In genomic region chr14:54516710-54517310, GRCm38 (mm10) we compare ENCODE assay signal across 7 mouse cellular contexts. TPM values are rescaled to one million over a fixed set of nuclear protein-coding genes. Genes with fewer than 3 reads are reported as not detected.
DNase-seq lines count a peak whose midpoint lies in the region; ATAC-seq lines count a peak whose summit lies in the region.

No protein-coding gene starts in this region.

- peak overlapping the region; percentile 83 for H3K9ac ChIP-seq in lung, embryonic 16.5 days (ENCODE audit: low read length)
- peak overlapping the region; percentile 78 for H3K9ac ChIP-seq in limb, embryonic 12.5 days (replicated peaks)
- peak overlapping the region; percentile 48 for H3K9ac ChIP-seq in stomach, embryonic 14.5 days (replicated peaks; ENCODE audit: low read depth, low read length)

- H3K9me3 ChIP-seq in lung, embryonic 16.5 days (ENCODE audit: control insufficient read depth, low read length): peaks cover 7% of the 10 kb centered on the region
- peaks cover 12% of the 10 kb centered on the region for H3K9me3 ChIP-seq in forebrain, embryonic 10.5 days
- H3K9me3 ChIP-seq in limb, embryonic 12.5 days: 0 out of 2 replicates have a peak, but pooled peaks cover 9% of the 10 kb centered on the region
- H3K9me3 ChIP-seq in stomach, embryonic 14.5 days (ENCODE audit: control insufficient read depth, low read depth, low read length): 0 out of 2 replicates have a peak, but pooled peaks cover 4% of the 10 kb centered on the region

- H3K4me2 ChIP-seq in lung, embryonic 16.5 days (ENCODE audit: low read depth, low read length): peak overlapping the region; percentile 64
- peak overlapping the region; percentile 77 for H3K4me2 ChIP-seq in limb, embryonic 12.5 days
- H3K4me2 ChIP-seq in stomach, embryonic 14.5 days (replicated peaks; ENCODE audit: low read depth, low read length): peak overlapping the region; percentile 75

- DNase-seq in lung, postnatal 36 days: no peak
- no peak for DNase-seq in forebrain, embryonic 10.5 days (ENCODE audit: extremely low spot score, low spot score)
- no peak for DNase-seq in gastrocnemius, adult 18-20 months (ENCODE audit: low spot score)
- no peak for DNase-seq in adrenal gland, postnatal 14 days

- H3K4me1 ChIP-seq in lung, embryonic 16.5 days (replicated peaks; ENCODE audit: control insufficient read depth, insufficient read depth, low read length): peaks cover 13% of the 10 kb centered on the region
- peaks cover 28% of the 10 kb centered on the region for H3K4me1 ChIP-seq in forebrain, embryonic 10.5 days
- peaks cover 10% of the 10 kb centered on the region for H3K4me1 ChIP-seq in limb, embryonic 12.5 days (replicated peaks)
- peaks cover 14% of the 10 kb centered on the region; the same call in 1 of the 2 replicates for H3K4me1 ChIP-seq in stomach, embryonic 14.5 days (ENCODE audit: control insufficient read depth, insufficient read depth, low read length)

- H3K4me3 ChIP-seq in lung, embryonic 16.5 days (ENCODE audit: low read length): peak overlapping the region; percentile 75
- H3K4me3 ChIP-seq in forebrain, embryonic 10.5 days: peak overlapping the region; percentile 67
- H3K4me3 ChIP-seq in limb, embryonic 12.5 days (replicated peaks): peak overlapping the region; percentile 69
- H3K4me3 ChIP-seq in stomach, embryonic 14.5 days (ENCODE audit: low read depth, low read length): peak overlapping the region; percentile 76

- H3K27ac ChIP-seq in lung, embryonic 16.5 days (ENCODE audit: low read length): peak overlapping the region; percentile 66
- H3K27ac ChIP-seq in forebrain, embryonic 10.5 days: peak overlapping the region; percentile 92
- H3K27ac ChIP-seq in limb, embryonic 12.5 days: peak overlapping the region; percentile 69; the same call in 1 of the 2 replicates
- H3K27ac ChIP-seq in stomach, embryonic 14.5 days (ENCODE audit: low read length): peak overlapping the region; percentile 66

- peak; percentile 50; the same call in 1 of the 2 replicates for ATAC-seq in lung, embryonic 16.5 days (ENCODE audit: low read depth)
- peak; percentile 32; the same call in 1 of the 2 replicates for ATAC-seq in limb, embryonic 12.5 days (ENCODE audit: insufficient number of reproducible peaks, insufficient read depth, low FRiP score, low TSS enrichment, low read depth)
- ATAC-seq in stomach, embryonic 14.5 days (ENCODE audit: insufficient number of reproducible peaks, insufficient read depth, low FRiP score, low read depth): peak; percentile 62

- H3K36me3 ChIP-seq in lung, embryonic 16.5 days (ENCODE audit: control insufficient read depth, insufficient read depth, low read length): peaks cover 32% of the 10 kb centered on the region
- H3K36me3 ChIP-seq in forebrain, embryonic 10.5 days (replicated peaks): peaks cover 42% of the 10 kb centered on the region
- peaks cover 40% of the 10 kb centered on the region for H3K36me3 ChIP-seq in limb, embryonic 12.5 days
- peaks cover 30% of the 10 kb centered on the region for H3K36me3 ChIP-seq in stomach, embryonic 14.5 days (ENCODE audit: control insufficient read depth, insufficient read depth, low read length)

- H3K27me3 ChIP-seq in lung, embryonic 16.5 days (ENCODE audit: control insufficient read depth, insufficient read depth, low read depth, low read length): no peaks in the 10 kb centered on the region
- H3K27me3 ChIP-seq in forebrain, embryonic 10.5 days (ENCODE audit: poor library complexity, severe bottlenecking): no peaks in the 10 kb centered on the region
- H3K27me3 ChIP-seq in limb, embryonic 12.5 days: no peaks in the 10 kb centered on the region
- no peaks in the 10 kb centered on the region for H3K27me3 ChIP-seq in stomach, embryonic 14.5 days (ENCODE audit: control insufficient read depth, insufficient read depth, low read length)

- 3% methylated on average over 17 of the region's 17 CpGs for WGBS in lung, embryonic 16.5 days
- 7% methylated on average over 17 of the region's 17 CpGs for WGBS in forebrain, embryonic 10.5 days
- 5% methylated on average over 17 of the region's 17 CpGs for WGBS in limb, embryonic 12.5 days
- WGBS in stomach, embryonic 14.5 days: 4% methylated on average over 17 of the region's 17 CpGs

RNA-seq across cellular contexts. Expression of gene Prmt5, which starts 0.5 kb away (rescaled TPM):
- 73.5 and 77.6 TPM in 2 replicates for polyA plus RNA-seq in lung, embryonic 16.5 days (2015; fragmentation: Nextera tagmentation; extraction: Ambion mirVana)
- polyA plus RNA-seq in forebrain, embryonic 10.5 days (2016; fragmentation: Nextera tagmentation; extraction: Ambion mirVana): 162 and 164 TPM in 2 replicates
- 105 and 106 TPM in 2 replicates for polyA plus RNA-seq in limb, embryonic 12.5 days (2016; fragmentation: Nextera tagmentation; extraction: Ambion mirVana)
- polyA plus RNA-seq in stomach, embryonic 14.5 days (2014; fragmentation: Nextera tagmentation; extraction: Ambion mirVana): 79.8 and 80.4 TPM in 2 replicates
- total RNA-seq in gastrocnemius, adult 18-20 months (2021): 10 to 100 TPM; 29.6 to 32.1 TPM
- total RNA-seq in adrenal gland, postnatal 14 days (2021): 42.4 and 49.8 TPM in 2 replicates

RNA-seq across cellular contexts. Expression of gene Haus4, which starts 37.6 kb away (rescaled TPM):
- 52.3 and 57.1 TPM in 2 replicates for polyA plus RNA-seq in lung, embryonic 16.5 days (2015; fragmentation: Nextera tagmentation; extraction: Ambion mirVana)
- polyA plus RNA-seq in forebrain, embryonic 10.5 days (2016; fragmentation: Nextera tagmentation; extraction: Ambion mirVana): 59.1 and 65.4 TPM in 2 replicates
- polyA plus RNA-seq in limb, embryonic 12.5 days (2016; fragmentation: Nextera tagmentation; extraction: Ambion mirVana): 54.5 and 58.1 TPM in 2 replicates
- polyA plus RNA-seq in stomach, embryonic 14.5 days (2014; fragmentation: Nextera tagmentation; extraction: Ambion mirVana): 48.2 and 52.5 TPM in 2 replicates
- total RNA-seq in gastrocnemius, adult 18-20 months (2021): 1 to 10 TPM; 2.5 to 3.0 TPM
- 27.6 and 29.3 TPM in 2 replicates for total RNA-seq in adrenal gland, postnatal 14 days (2021)

RNA-seq across cellular contexts. Expression of gene Rem2, which starts 40.9 kb away (rescaled TPM):
- polyA plus RNA-seq in lung, embryonic 16.5 days (2015; fragmentation: Nextera tagmentation; extraction: Ambion mirVana): 19.6 and 22.4 TPM in 2 replicates
- polyA plus RNA-seq in forebrain, embryonic 10.5 days (2016; fragmentation: Nextera tagmentation; extraction: Ambion mirVana): 12.5 TPM in 2 replicates
- polyA plus RNA-seq in limb, embryonic 12.5 days (2016; fragmentation: Nextera tagmentation; extraction: Ambion mirVana): 4.3 and 5.0 TPM in 2 replicates
- polyA plus RNA-seq in stomach, embryonic 14.5 days (2014; fragmentation: Nextera tagmentation; extraction: Ambion mirVana): 1.5 and 2.0 TPM in 2 replicates
- total RNA-seq in gastrocnemius, adult 18-20 months (2021): not detected
- 0.75 and 0.93 TPM in 2 replicates for total RNA-seq in adrenal gland, postnatal 14 days (2021)

RNA-seq across cellular contexts. Expression of gene Lrp10, which starts 52.9 kb away (rescaled TPM):
- 61.9 and 64.2 TPM in 2 replicates for polyA plus RNA-seq in lung, embryonic 16.5 days (2015; fragmentation: Nextera tagmentation; extraction: Ambion mirVana)
- polyA plus RNA-seq in forebrain, embryonic 10.5 days (2016; fragmentation: Nextera tagmentation; extraction: Ambion mirVana): 23.8 and 24.4 TPM in 2 replicates
- 28.3 and 28.7 TPM in 2 replicates for polyA plus RNA-seq in limb, embryonic 12.5 days (2016; fragmentation: Nextera tagmentation; extraction: Ambion mirVana)
- 38.1 and 41.7 TPM in 2 replicates for polyA plus RNA-seq in stomach, embryonic 14.5 days (2014; fragmentation: Nextera tagmentation; extraction: Ambion mirVana)
- total RNA-seq in gastrocnemius, adult 18-20 months (2021): 10 to 100 TPM; 28.5 to 31.2 TPM
- total RNA-seq in adrenal gland, postnatal 14 days (2021): 92.0 and 92.5 TPM in 2 replicates
